Comparison of ENCODE assay signal across 8 mouse cellular contexts in the genomic region with DNA sequence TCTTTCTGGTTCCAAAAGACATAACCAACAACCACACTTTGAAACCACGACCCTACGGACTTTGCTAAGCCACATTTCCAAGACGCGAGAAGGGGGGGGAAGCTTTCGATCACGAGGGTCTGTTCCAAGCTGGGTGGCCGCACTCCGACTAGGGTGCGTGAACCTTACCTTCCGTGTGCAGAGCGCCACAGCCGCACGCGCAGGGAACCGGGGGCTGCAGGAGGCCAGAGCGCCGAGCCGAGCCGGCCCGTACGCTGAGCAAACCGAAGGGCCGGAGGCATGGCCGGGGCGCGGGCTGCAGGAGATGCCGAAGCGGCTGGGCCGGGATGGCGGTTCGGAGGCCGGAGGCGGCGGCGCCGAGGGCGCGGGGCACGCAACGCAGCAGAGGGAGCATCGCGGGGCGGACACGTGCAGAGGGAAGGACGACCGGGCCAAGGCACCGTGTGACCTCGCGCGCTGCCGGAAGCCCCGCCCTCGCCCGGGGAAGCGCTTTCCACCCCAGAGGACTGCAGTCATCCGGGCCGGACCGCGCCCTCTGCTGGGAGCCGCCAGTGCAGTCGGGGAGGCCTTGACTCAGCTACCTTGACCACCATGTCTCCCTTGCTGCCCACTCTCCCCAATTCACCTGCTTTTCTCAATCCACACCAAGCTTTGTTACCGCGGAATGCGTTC. TPM values are rescaled to one million over a fixed set of nuclear protein-coding genes. Genes with fewer than 3 reads are reported as not detected.
A peak's percentile ranks its signal among the peaks of the same experiment; 100 is the strongest.
DNase-seq lines count a peak whose midpoint lies in the region; ATAC-seq lines count a peak whose summit lies in the region.

A gene (minus strand): TSS at position 470 of the 672 bp plus-strand sequence.

- intact Hi-C loops in gastrocnemius, postnatal 14 days (cut with DNase I; ENCODE audit: low total_unique reads) = loop anchor here (10.0 kb wide), 1 partner anchor 1232 kb away; a partner anchor contains a TSS

- peak within 1 kb of the TSS; percentile 98 for H3K4me3 ChIP-seq in megakaryocyte, embryonic 14.5 days (replicated peaks)

- peaks cover 48% of the 10 kb centered on the region for H3K4me1 ChIP-seq in megakaryocyte, embryonic 14.5 days

- DNase-seq in adrenal gland, adult 18-20 months (ENCODE audit: low spot score in 2 of 2) = peak; percentile 97 to 98
- DNase-seq in embryo, embryonic 10.5 days (ENCODE audit: low spot score) = peak; percentile 91
- DNase-seq in gastrocnemius, postnatal 14 days = peak; percentile 96
- DNase-seq in left cerebral cortex, adult 9 months (ENCODE audit: low spot score in 2 of 2) = peak; percentile 61 to 93
- peak; percentile 92 to 93 for DNase-seq in right cerebral cortex, adult 2 months (ENCODE audit: low spot score in 2 of 2)
- DNase-seq in urinary bladder, postnatal 10 days (ENCODE audit: low spot score) = peak; percentile 94

- no peaks in the 10 kb centered on the region for H3K27me3 ChIP-seq in megakaryocyte, embryonic 14.5 days (replicated peaks)

- H3K36me3 ChIP-seq in megakaryocyte, embryonic 14.5 days (replicated peaks; ENCODE audit: low read length) = peaks cover 77% of the 10 kb centered on the region

- no peaks in the 10 kb centered on the region for H3K9me3 ChIP-seq in megakaryocyte, embryonic 14.5 days

- peak; percentile 92 for ATAC-seq in inflammation-experienced regulatory T-cells, adult 6 months

RNA-seq across cellular contexts. Expression of the gene that starts here (rescaled TPM):
- 100 to 1,000 TPM; 195 to 219 TPM for total RNA-seq in adrenal gland, adult 18-20 months (2021)
- total RNA-seq in gastrocnemius, postnatal 14 days (2021) = 100 to 1,000 TPM; 146 to 150 TPM
- polyA plus RNA-seq in inflammation-experienced regulatory T-cells, adult 6 months (2017; shearing (Covaris generic)) = 10 to 100 TPM; 12.6 to 27.5 (median 15.5) TPM
- polyA plus RNA-seq in megakaryocyte, embryonic 14.5 days (2012; ENCODE audit: insufficient read depth, low replicate concordance) = 211 and 537 TPM in 2 replicates

Comparison
In these comparisons a context has a peak if more than half of its experiments do, and no peak if none do; other contexts are left out.
1. Peak in every context shown above with its lines: DNase-seq, ATAC-seq and H3K4me3 ChIP-seq.